ENCODE assay signal across 8 mouse cellular contexts in the genomic region with DNA sequence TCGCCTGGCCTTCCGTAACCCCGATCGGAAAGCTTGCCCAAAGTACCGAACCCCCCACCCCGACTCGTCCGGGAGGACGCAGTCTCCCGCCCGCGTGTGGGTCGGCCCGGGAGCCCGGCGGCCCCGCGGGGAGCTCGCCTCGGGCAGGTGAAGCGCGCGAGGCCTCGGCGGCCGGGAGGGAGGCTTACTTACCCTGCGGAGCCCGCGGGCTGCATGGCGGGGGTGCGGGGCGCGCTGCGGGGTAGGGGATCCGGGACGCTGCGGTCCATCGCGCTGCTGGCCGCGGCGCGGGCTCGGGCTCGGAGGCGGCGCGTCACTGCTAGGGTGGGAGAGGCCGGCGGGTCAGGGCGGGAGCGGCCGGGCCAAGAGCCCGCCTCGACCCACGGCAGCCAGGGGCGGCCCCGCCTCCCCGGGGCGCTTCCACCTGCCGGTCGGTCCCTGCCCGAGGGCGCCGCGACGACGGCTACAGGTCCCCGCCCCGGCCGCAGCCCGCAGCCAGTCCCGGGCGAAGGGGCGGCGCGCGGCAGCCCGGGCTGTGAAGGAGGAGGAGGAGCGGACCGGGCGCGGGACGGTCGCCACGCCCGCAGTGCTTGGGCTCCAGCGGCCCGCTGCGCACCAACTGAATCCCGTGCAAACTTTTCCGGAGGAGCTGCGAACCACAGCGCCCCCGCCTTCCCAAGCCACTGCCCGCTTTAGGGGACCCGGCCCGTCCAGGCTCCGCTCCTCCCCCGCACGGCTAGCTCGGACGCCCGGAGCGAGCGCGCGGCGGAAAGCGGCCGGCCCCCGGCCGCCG. TPM values are rescaled to one million over a fixed set of nuclear protein-coding genes. Genes with fewer than 3 reads are reported as not detected.
A peak's percentile ranks its signal among the peaks of the same experiment; 100 is the strongest.
DNase-seq lines count a peak whose midpoint lies in the region; ATAC-seq lines count a peak whose summit lies in the region.

No protein-coding gene starts in this region.

- H3K4me1 ChIP-seq in brown adipose tissue, adult 24 weeks (ENCODE audit: control insufficient read depth, insufficient read depth, insufficient read length, low read length), result no peaks in the 10 kb centered on the region
- H3K4me1 ChIP-seq in forebrain, embryonic 14.5 days (ENCODE audit: control insufficient read depth, insufficient read depth, low read length), result no peaks in the 10 kb centered on the region
- H3K4me1 ChIP-seq in neural tube, embryonic 14.5 days (ENCODE audit: control insufficient read depth, insufficient read depth, low read length), result peaks cover 3% of the 10 kb centered on the region; the same call in 1 of the 2 replicates

- intact Hi-C loops in heart, postnatal 14 days (cut with DNase I), result loop anchor here (2.0 to 5.0 kb wide), 2 partner anchors 94 to 216 kb away; a partner anchor contains a TSS

- peak overlapping the region; percentile 72 for H3K4me3 ChIP-seq in brown adipose tissue, adult 24 weeks (ENCODE audit: insufficient read depth, low read depth, low read length)
- peak overlapping the region; percentile 72 for H3K4me3 ChIP-seq in forebrain, embryonic 14.5 days (ENCODE audit: low read depth, low read length)
- peak overlapping the region; percentile 66 for H3K4me3 ChIP-seq in neural tube, embryonic 14.5 days (ENCODE audit: low read depth, low read length)

- ATAC-seq in forebrain, embryonic 14.5 days, result peak; percentile 91
- ATAC-seq in neural tube, embryonic 14.5 days (ENCODE audit: low read depth), result peak; percentile 89

- DNase-seq in CD4-positive, CD25-positive, alpha-beta regulatory T cell, adult 2 months (ENCODE audit: low read depth, low spot score), result peak; percentile 77
- peak; percentile 69 for DNase-seq in forebrain, embryonic 14.5 days (ENCODE audit: low spot score)
- DNase-seq in heart, postnatal 14 days, result peak; percentile 84 to 92
- peak; percentile 84 to 90 for DNase-seq in kidney, postnatal 4 days
- peak; percentile 91 to 94 for DNase-seq in lung, adult 18-20 months
- DNase-seq in testis, postnatal 10 days (ENCODE audit: low spot score), result peak; percentile 85

- 0 out of 2 replicates have a peak, but pooled peaks cover 6% of the 10 kb centered on the region for H3K27me3 ChIP-seq in forebrain, embryonic 14.5 days (replicated peaks; ENCODE audit: control insufficient read depth, insufficient read depth, low read length)
- H3K27me3 ChIP-seq in neural tube, embryonic 14.5 days (ENCODE audit: control insufficient read depth, insufficient read depth, low read length), result peaks cover 3% of the 10 kb centered on the region

- no peaks in the 10 kb centered on the region for H3K9me3 ChIP-seq in forebrain, embryonic 14.5 days (replicated peaks; ENCODE audit: control insufficient read depth, low read length)
- no peaks in the 10 kb centered on the region for H3K9me3 ChIP-seq in neural tube, embryonic 14.5 days (ENCODE audit: control insufficient read depth, low read length)

- peak overlapping the region; percentile 69 for H3K9ac ChIP-seq in forebrain, embryonic 14.5 days (ENCODE audit: low read length)
- H3K9ac ChIP-seq in neural tube, embryonic 14.5 days (replicated peaks; ENCODE audit: low read depth, low read length), result peak overlapping the region; percentile 55

- WGBS in forebrain, embryonic 14.5 days, result under 1% methylated on average over 97 of the region's 114 CpGs
- under 1% methylated on average over 74 of the region's 114 CpGs for WGBS in neural tube, embryonic 14.5 days

- peak overlapping the region; percentile 58 for H3K27ac ChIP-seq in brown adipose tissue, adult 24 weeks (replicated peaks; ENCODE audit: low read depth, low read length)
- peak overlapping the region; percentile 15; the same call in 1 of the 2 replicates for H3K27ac ChIP-seq in forebrain, embryonic 14.5 days (ENCODE audit: low read depth, low read length)
- 0 out of 2 replicates have a peak overlapping the region, but pooled peaks have one; percentile 28 for H3K27ac ChIP-seq in neural tube, embryonic 14.5 days (ENCODE audit: low read depth, low read length)

- H3K4me2 ChIP-seq in forebrain, embryonic 14.5 days (ENCODE audit: low read length), result peak overlapping the region; percentile 97
- H3K4me2 ChIP-seq in neural tube, embryonic 14.5 days (ENCODE audit: low read depth, low read length), result peak overlapping the region; percentile 99

- H3K36me3 ChIP-seq in forebrain, embryonic 14.5 days (ENCODE audit: control insufficient read depth, insufficient read depth, low read length), result no peaks in the 10 kb centered on the region
- H3K36me3 ChIP-seq in neural tube, embryonic 14.5 days (ENCODE audit: control insufficient read depth, insufficient read depth, low read length), result no peaks in the 10 kb centered on the region

RNA-seq across cellular contexts. Expression of a gene that starts 0.8 kb away (rescaled TPM):
- polyA plus RNA-seq in brown adipose tissue, adult 24 weeks (2012; ENCODE audit: insufficient read depth, insufficient read length, missing spikeins), result 20.0 and 24.9 TPM in 2 replicates
- 2.5 and 2.8 TPM in 2 replicates for polyA plus RNA-seq in forebrain, embryonic 14.5 days (2014; fragmentation: Nextera tagmentation; extraction: Ambion mirVana)
- total RNA-seq in heart, postnatal 14 days (2021), result 10 to 100 TPM; 51.3 to 53.6 TPM
- polyA plus RNA-seq in neural tube, embryonic 14.5 days (2014; fragmentation: Nextera tagmentation; extraction: Ambion mirVana), result 2.7 and 3.7 TPM in 2 replicates

Comparison
In these comparisons a context has a peak if more than half of its experiments do, and no peak if none do; other contexts are left out.
1. Peak in every context shown above with its lines: DNase-seq, ATAC-seq, H3K4me3 ChIP-seq and H3K27ac ChIP-seq.